Mouse (Mus musculus): ENCODE results near the gene Fam76a.

- no peak for TF ChIP-seq POLR2A (IDR thresholded peaks at IDR 0.05; ENCODE audit: insufficient read length, low read depth)
- peak; percentile 83 for TF ChIP-seq USF1 (IDR thresholded peaks at IDR 0.05; ENCODE audit: low read depth)
- no peak for TF ChIP-seq TCF3 (IDR thresholded peaks at IDR 0.05; ENCODE audit: insufficient read length, low read depth)
These were observed 21.7 kb upstream of the Fam76a start for GRCm38 (mm10) chr4:132944106-132944505.
